Mouse (Mus musculus) erythroblast, embryonic 14.5 days (primary cell): ENCODE data around the gene Cbarp.

Source experiments
- GATA1 ChIP-seq: IDR thresholded peaks from 2 replicates; pipeline ENCODE4 v1.6.1; 2012; ENCODE audit warnings: low read length, inconsistent platforms, mixed read lengths
- TAL1 ChIP-seq: IDR thresholded peaks from 3 replicates; pipeline ENCODE4 v1.6.1; 2012; ENCODE audit warnings: low read length, inconsistent platforms, mixed read lengths

DNA sequence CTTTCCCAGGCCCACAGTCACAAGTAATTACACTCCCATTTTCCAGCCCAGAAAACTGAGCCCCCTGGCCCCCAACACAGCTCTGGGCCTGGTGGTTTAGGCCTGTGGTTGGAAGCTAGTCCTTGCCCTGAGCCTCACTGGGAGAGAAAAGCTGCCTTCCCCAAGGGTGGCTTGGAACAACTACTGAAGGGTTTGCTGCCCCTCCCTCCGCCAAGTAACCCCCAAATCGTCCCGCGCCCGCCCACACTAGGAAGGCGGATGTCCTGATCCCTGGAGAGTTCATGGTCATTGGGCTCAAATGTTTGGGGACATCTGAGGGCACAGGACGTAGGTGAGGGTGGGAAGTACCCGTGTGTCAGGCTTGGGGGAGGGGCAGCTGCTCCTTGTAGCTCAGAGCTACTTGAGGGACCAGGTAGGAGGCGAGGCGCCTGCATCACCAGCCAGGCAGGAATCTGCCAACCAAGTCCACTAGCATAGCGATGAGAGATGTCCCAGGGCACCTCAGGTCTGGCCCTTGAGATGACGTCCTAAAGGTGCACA lies 18.5 kb upstream of the Cbarp start:
- TF ChIP-seq TAL1 (no peak), GATA1 (no peak)
